Mouse (Mus musculus): ENCODE measurements at regions not wholly inside any gene's neighbourhood (a gene's known extent, or its start where the extent isn't known, plus 50 kb on each side); places are given as distances from the start of the nearest gene placed in this dataset.
A peak's percentile ranks its signal among the peaks of the same experiment; 100 is the strongest.

GRCm38 (mm10) chr1:42230469-42231040 is 465.0 kb upstream of the Pou3f3 start:
- Histone ChIP-seq H3K4me3 (ENCODE audit: low read depth, low read length) (no peak overlapping the region), H3K36me3 (ENCODE audit: control insufficient read depth, insufficient read depth, low read length) (no peaks in the 10 kb centered on the region), H3K4me1 (replicated peaks; ENCODE audit: control insufficient read depth, insufficient read depth, low read length) (peaks cover 5% of the 10 kb centered on the region; the same call in 1 of the 2 replicates), H3K9me3 (ENCODE audit: control insufficient read depth, low read length) (no peaks in the 10 kb centered on the region), H3K9ac (ENCODE audit: low read length) (no peak overlapping the region), H3K27me3 (ENCODE audit: control insufficient read depth, insufficient read depth, low read length) (no peaks in the 10 kb centered on the region; the same call in 1 of the 2 replicates), H3K4me2 (ENCODE audit: low read depth, low read length, severe bottlenecking) (no peak overlapping the region), H3K27ac (ENCODE audit: low read depth, low read length) (no peak overlapping the region)
- 94% methylated on average over 21 of the region's 21 CpGs for WGBS
- ATAC-seq (replicated peaks; ENCODE audit: low FRiP score) (no peak), DNase-seq (ENCODE audit: low spot score) (no peak)

- Histone ChIP-seq H3K27ac (ENCODE audit: low read depth, low read length) (no peak overlapping the region), H3K36me3 (ENCODE audit: control insufficient read depth, insufficient read depth, low read length) (no peaks in the 10 kb centered on the region), H3K4me2 (ENCODE audit: low read depth, low read length, severe bottlenecking) (no peak overlapping the region), H3K4me1 (replicated peaks; ENCODE audit: control insufficient read depth, insufficient read depth, low read length) (peaks cover 5% of the 10 kb centered on the region; the same call in 1 of the 2 replicates), H3K4me3 (ENCODE audit: low read depth, low read length) (no peak overlapping the region), H3K9ac (ENCODE audit: low read length) (no peak overlapping the region), H3K27me3 (ENCODE audit: control insufficient read depth, insufficient read depth, low read length) (no peaks in the 10 kb centered on the region; the same call in 1 of the 2 replicates), H3K9me3 (ENCODE audit: control insufficient read depth, low read length) (no peaks in the 10 kb centered on the region)
- ATAC-seq (replicated peaks; ENCODE audit: low FRiP score) (no peak), DNase-seq (ENCODE audit: low spot score) (no peak)
- WGBS = 77% methylated on average over 5 of the region's 5 CpGs
Observed at GRCm38 (mm10) chr1:42231091-42231490, 464.5 kb upstream of the Pou3f3 start.

- H3K4me3 ChIP-seq (ENCODE audit: low read depth, low read length) = no peak overlapping the region
- no peak overlapping the region for H3K4me2 ChIP-seq (ENCODE audit: low read depth, low read length, severe bottlenecking)
- WGBS = 92% methylated on average over 5 of the region's 5 CpGs
- no peaks in the 10 kb centered on the region; the same call in 1 of the 2 replicates for H3K27me3 ChIP-seq (ENCODE audit: control insufficient read depth, insufficient read depth, low read length)
- DNase-seq (ENCODE audit: low spot score) = no peak
- peaks cover 5% of the 10 kb centered on the region; the same call in 1 of the 2 replicates for H3K4me1 ChIP-seq (replicated peaks; ENCODE audit: control insufficient read depth, insufficient read depth, low read length)
- no peaks in the 10 kb centered on the region for H3K36me3 ChIP-seq (ENCODE audit: control insufficient read depth, insufficient read depth, low read length)
- ATAC-seq (replicated peaks; ENCODE audit: low FRiP score) = no peak
- H3K27ac ChIP-seq (ENCODE audit: low read depth, low read length) = no peak overlapping the region
- no peaks in the 10 kb centered on the region for H3K9me3 ChIP-seq (ENCODE audit: control insufficient read depth, low read length)
- H3K9ac ChIP-seq (ENCODE audit: low read length) = no peak overlapping the region
Observed at GRCm38 (mm10) chr1:42231897-42232296, 463.7 kb upstream of the Pou3f3 start.

GRCm38 (mm10) chr1:42232716-42233115 is 462.9 kb upstream of the Pou3f3 start:
- Histone ChIP-seq H3K4me2 (ENCODE audit: low read depth, low read length, severe bottlenecking) (no peak overlapping the region), H3K36me3 (ENCODE audit: control insufficient read depth, insufficient read depth, low read length) (no peaks in the 10 kb centered on the region), H3K27ac (ENCODE audit: low read depth, low read length) (peak overlapping the region; percentile 46; the same call in 1 of the 2 replicates), H3K4me3 (ENCODE audit: low read depth, low read length) (no peak overlapping the region), H3K4me1 (replicated peaks; ENCODE audit: control insufficient read depth, insufficient read depth, low read length) (peaks cover 5% of the 10 kb centered on the region; the same call in 1 of the 2 replicates), H3K9me3 (ENCODE audit: control insufficient read depth, low read length) (no peaks in the 10 kb centered on the region), H3K9ac (ENCODE audit: low read length) (no peak overlapping the region), H3K27me3 (ENCODE audit: control insufficient read depth, insufficient read depth, low read length) (no peaks in the 10 kb centered on the region; the same call in 1 of the 2 replicates)
- no peak for DNase-seq (ENCODE audit: low spot score)
- no peak; the same call in 1 of the 2 replicates for ATAC-seq (replicated peaks; ENCODE audit: low FRiP score)
- 72% methylated on average over 6 of the region's 6 CpGs for WGBS

GRCm38 (mm10) chr1:42233289-42233688 is 462.3 kb upstream of the Pou3f3 start:
- H3K4me3 ChIP-seq (ENCODE audit: low read depth, low read length) = no peak overlapping the region
- ATAC-seq (replicated peaks; ENCODE audit: low FRiP score) = peak; percentile 86
- H3K27ac ChIP-seq (ENCODE audit: low read depth, low read length) = peak overlapping the region; percentile 46; the same call in 1 of the 2 replicates
- no peaks in the 10 kb centered on the region; the same call in 1 of the 2 replicates for H3K27me3 ChIP-seq (ENCODE audit: control insufficient read depth, insufficient read depth, low read length)
- peak; percentile 69 for DNase-seq (ENCODE audit: low spot score)
- no peak overlapping the region for H3K9ac ChIP-seq (ENCODE audit: low read length)
- H3K36me3 ChIP-seq (ENCODE audit: control insufficient read depth, insufficient read depth, low read length) = no peaks in the 10 kb centered on the region
- no peaks in the 10 kb centered on the region for H3K9me3 ChIP-seq (ENCODE audit: control insufficient read depth, low read length)
- peaks cover 5% of the 10 kb centered on the region; the same call in 1 of the 2 replicates for H3K4me1 ChIP-seq (replicated peaks; ENCODE audit: control insufficient read depth, insufficient read depth, low read length)
- WGBS = 4% methylated on average over 10 of the region's 10 CpGs
- H3K4me2 ChIP-seq (ENCODE audit: low read depth, low read length, severe bottlenecking) = no peak overlapping the region

- Histone ChIP-seq H3K9ac (ENCODE audit: low read length) (no peak overlapping the region), H3K4me2 (ENCODE audit: low read depth, low read length, severe bottlenecking) (no peak overlapping the region), H3K27me3 (ENCODE audit: control insufficient read depth, insufficient read depth, low read length) (no peaks in the 10 kb centered on the region; the same call in 1 of the 2 replicates), H3K27ac (ENCODE audit: low read depth, low read length) (no peak overlapping the region), H3K9me3 (ENCODE audit: control insufficient read depth, low read length) (no peaks in the 10 kb centered on the region), H3K4me3 (ENCODE audit: low read depth, low read length) (no peak overlapping the region), H3K36me3 (ENCODE audit: control insufficient read depth, insufficient read depth, low read length) (no peaks in the 10 kb centered on the region), H3K4me1 (replicated peaks; ENCODE audit: control insufficient read depth, insufficient read depth, low read length) (peaks cover 5% of the 10 kb centered on the region; the same call in 1 of the 2 replicates)
- DNase-seq (ENCODE audit: low spot score) (no peak), ATAC-seq (replicated peaks; ENCODE audit: low FRiP score) (no peak)
- 93% methylated on average over 2 of the region's 2 CpGs for WGBS
Observed at GRCm38 (mm10) chr1:42236466-42237010, 459.0 kb upstream of the Pou3f3 start.

GRCm38 (mm10) chr1:42238408-42238807 is 457.2 kb upstream of the Pou3f3 start:
- Histone ChIP-seq H3K27me3 (ENCODE audit: control insufficient read depth, insufficient read depth, low read length) (no peaks in the 10 kb centered on the region), H3K36me3 (ENCODE audit: control insufficient read depth, insufficient read depth, low read length) (no peaks in the 10 kb centered on the region), H3K27ac (ENCODE audit: low read depth, low read length) (no peak overlapping the region), H3K4me1 (replicated peaks; ENCODE audit: control insufficient read depth, insufficient read depth, low read length) (peaks cover 14% of the 10 kb centered on the region), H3K9ac (ENCODE audit: low read length) (no peak overlapping the region), H3K4me3 (ENCODE audit: low read depth, low read length) (no peak overlapping the region), H3K4me2 (ENCODE audit: low read depth, low read length, severe bottlenecking) (no peak overlapping the region), H3K9me3 (ENCODE audit: control insufficient read depth, low read length) (no peaks in the 10 kb centered on the region)
- 84% methylated on average over 3 of the region's 3 CpGs for WGBS
- DNase-seq (ENCODE audit: low spot score) (no peak), ATAC-seq (replicated peaks; ENCODE audit: low FRiP score) (no peak)

- peaks cover 16% of the 10 kb centered on the region for H3K4me1 ChIP-seq (replicated peaks; ENCODE audit: control insufficient read depth, insufficient read depth, low read length)
- DNase-seq (ENCODE audit: low spot score) (no peak), ATAC-seq (replicated peaks; ENCODE audit: low FRiP score) (no peak)
- H3K36me3 ChIP-seq (ENCODE audit: control insufficient read depth, insufficient read depth, low read length) = no peaks in the 10 kb centered on the region
- no peak overlapping the region for H3K4me3 ChIP-seq (ENCODE audit: low read depth, low read length)
- H3K9me3 ChIP-seq (ENCODE audit: control insufficient read depth, low read length) = no peaks in the 10 kb centered on the region
- no peak overlapping the region for H3K4me2 ChIP-seq (ENCODE audit: low read depth, low read length, severe bottlenecking)
- no peak overlapping the region for H3K9ac ChIP-seq (ENCODE audit: low read length)
- 67% methylated on average over 9 of the region's 9 CpGs for WGBS
- H3K27me3 ChIP-seq (ENCODE audit: control insufficient read depth, insufficient read depth, low read length) = no peaks in the 10 kb centered on the region
- no peak overlapping the region for H3K27ac ChIP-seq (ENCODE audit: low read depth, low read length)
Observed at GRCm38 (mm10) chr1:42241172-42241571, 454.4 kb upstream of the Pou3f3 start.
